Mouse (Mus musculus): ENCODE results near the gene Il25. TPM values are rescaled to one million over a fixed set of nuclear protein-coding genes. Genes with fewer than 3 reads are reported as not detected.

The Il25 gene
- total and polyA plus RNA-seq, 3 experiments: not detected

GRCm38 (mm10) chr14:54956533-54956932 lies 24.0 kb downstream of the Il25 start:
- Histone ChIP-seq H3K4me3 (replicated peaks in 1 of 3; ENCODE audit: low read depth in 2 of 3, low read length in 2 of 3, poor library complexity in 1 of 3) (no peak overlapping the region), H3K27me3 (replicated peaks) (peaks cover 39% of the 10 kb centered on the region), H3K4me2 (ENCODE audit: insufficient read depth, low read depth, poor library complexity, severe bottlenecking) (no peak overlapping the region), H3K79me2 (replicated peaks; ENCODE audit: control insufficient read depth, extremely low read depth, insufficient read depth, poor library complexity, severe bottlenecking) (no peaks in the 10 kb centered on the region), H3K36me3 (replicated peaks in 1 of 2; ENCODE audit: control insufficient read depth in 1 of 2, insufficient read depth in 1 of 2, low read length in 1 of 2) (no peaks in the 10 kb centered on the region), H3K4me1 (ENCODE audit: control insufficient read depth in 1 of 2, insufficient read depth in 2 of 2) (peaks cover 9 to 24% of the 10 kb centered on the region in 2 experiments), H3K9ac (ENCODE audit: insufficient read depth, low read depth) (no peak overlapping the region), H3K27ac (ENCODE audit: insufficient read depth, low read depth) (no peak overlapping the region), H3K9me3 (replicated peaks; ENCODE audit: low read length) (no peaks in the 10 kb centered on the region)
- DNase-seq (ENCODE audit: extremely low read depth): no peak
- TF ChIP-seq MAX (IDR thresholded peaks at IDR 0.05; ENCODE audit: low read length) (no peak), MAFK (IDR thresholded peaks at IDR 0.05; ENCODE audit: insufficient replicate concordance, low read length) (no peak)
- dilution Hi-C loops (cut with MboI; ENCODE audit: extremely low pct_ligation_motif_present, extremely low pct_unique_long_range_greater_than_20kb, low sequenced_read_pairs): no loop called here
- in situ Hi-C loops (cut with MboI; ENCODE audit: low pct_ligation_motif_present, low pct_unique_long_range_greater_than_20kb, low sequenced_read_pairs): no loop called here

GRCm38 (mm10) chr14:54958503-54958902 lies 26.0 kb downstream of the Il25 start:
- TF ChIP-seq ZMIZ1 (IDR thresholded peaks at IDR 0.05; ENCODE audit: low read depth, low read length): no peak
- no peak for TF ChIP-seq CHD2 (IDR thresholded peaks at IDR 0.05; ENCODE audit: low read length)
- no peak for TF ChIP-seq NELFE (IDR thresholded peaks at IDR 0.05; ENCODE audit: low read depth, low read length)
- no peak for TF ChIP-seq MYC (IDR thresholded peaks at IDR 0.05; ENCODE audit: low read depth, low read length)
- no peak for TF ChIP-seq JUND (conservative IDR thresholded peaks at IDR 0.05; ENCODE audit: low read depth, low read length)
- TF ChIP-seq UBTF (IDR thresholded peaks at IDR 0.05; ENCODE audit: low read depth, low read length): no peak
- no peak for TF ChIP-seq MEF2A (IDR thresholded peaks at IDR 0.05; ENCODE audit: borderline replicate concordance, low read depth, low read length)
- TF ChIP-seq ELF1 (IDR thresholded peaks at IDR 0.05; ENCODE audit: low read depth, low read length): no peak
- no peak for TF ChIP-seq RAD21 (IDR thresholded peaks at IDR 0.05; ENCODE audit: low read depth, low read length)
- no peak for TF ChIP-seq TBP (conservative IDR thresholded peaks at IDR 0.05; ENCODE audit: low read depth, low read length)
- no peak for TF ChIP-seq USF1 (IDR thresholded peaks at IDR 0.05; ENCODE audit: low read depth, low read length)
- Histone ChIP-seq H3K27me3 (replicated peaks) (peaks cover 32% of the 10 kb centered on the region), H3K36me3 (replicated peaks in 1 of 2; ENCODE audit: control insufficient read depth in 1 of 2, insufficient read depth in 1 of 2, low read length in 1 of 2) (no peaks in the 10 kb centered on the region), H3K4me3 (replicated peaks in 1 of 3; ENCODE audit: low read depth in 2 of 3, low read length in 2 of 3, poor library complexity in 1 of 3) (no peak overlapping the region), H3K4me1 (ENCODE audit: control insufficient read depth in 1 of 2, insufficient read depth in 2 of 2) (peaks cover 9 to 24% of the 10 kb centered on the region in 2 experiments), H3K27ac (ENCODE audit: insufficient read depth, low read depth) (no peak overlapping the region), H3K9me3 (replicated peaks; ENCODE audit: low read length) (no peaks in the 10 kb centered on the region), H3K9ac (ENCODE audit: insufficient read depth, low read depth) (no peak overlapping the region), H3K79me2 (replicated peaks; ENCODE audit: control insufficient read depth, extremely low read depth, insufficient read depth, poor library complexity, severe bottlenecking) (no peaks in the 10 kb centered on the region), H3K4me2 (ENCODE audit: insufficient read depth, low read depth, poor library complexity, severe bottlenecking) (no peak overlapping the region)
- DNase-seq (ENCODE audit: extremely low read depth): no peak
- dilution Hi-C loops (cut with MboI; ENCODE audit: extremely low pct_ligation_motif_present, extremely low pct_unique_long_range_greater_than_20kb, low sequenced_read_pairs) (no loop called here), in situ Hi-C loops (cut with MboI; ENCODE audit: low pct_ligation_motif_present, low pct_unique_long_range_greater_than_20kb, low sequenced_read_pairs) (no loop called here)

- Histone ChIP-seq H3K9me3 (replicated peaks; ENCODE audit: low read length) (no peaks in the 10 kb centered on the region), H3K9ac (ENCODE audit: insufficient read depth, low read depth) (no peak overlapping the region), H3K36me3 (replicated peaks in 1 of 2; ENCODE audit: control insufficient read depth in 1 of 2, insufficient read depth in 1 of 2, low read length in 1 of 2) (no peaks in the 10 kb centered on the region), H3K4me3 (replicated peaks in 1 of 3; ENCODE audit: low read depth in 2 of 3, low read length in 2 of 3, poor library complexity in 1 of 3) (no peak overlapping the region), H3K4me1 (ENCODE audit: control insufficient read depth in 1 of 2, insufficient read depth in 2 of 2) (peaks cover 9 to 24% of the 10 kb centered on the region in 2 experiments), H3K27me3 (replicated peaks) (peaks cover 34% of the 10 kb centered on the region), H3K4me2 (ENCODE audit: insufficient read depth, low read depth, poor library complexity, severe bottlenecking) (no peak overlapping the region), H3K79me2 (replicated peaks; ENCODE audit: control insufficient read depth, extremely low read depth, insufficient read depth, poor library complexity, severe bottlenecking) (no peaks in the 10 kb centered on the region), H3K27ac (ENCODE audit: insufficient read depth, low read depth) (no peak overlapping the region)
- in situ Hi-C loops (cut with MboI; ENCODE audit: low pct_ligation_motif_present, low pct_unique_long_range_greater_than_20kb, low sequenced_read_pairs): no loop called here
- TF ChIP-seq ELF1 (IDR thresholded peaks at IDR 0.05; ENCODE audit: low read depth, low read length): no peak
- TF ChIP-seq SMC3 (IDR thresholded peaks at IDR 0.05; ENCODE audit: low read depth, low read length): no peak
- no peak for TF ChIP-seq PAX5 (IDR thresholded peaks at IDR 0.05; ENCODE audit: low read length)
- TF ChIP-seq NELFE (IDR thresholded peaks at IDR 0.05; ENCODE audit: low read depth, low read length): no peak
- no peak for TF ChIP-seq ZNF384 (IDR thresholded peaks at IDR 0.05; ENCODE audit: low read depth, low read length)
- TF ChIP-seq TCF12 (IDR thresholded peaks at IDR 0.05; ENCODE audit: low read depth, low read length): no peak
- no peak for TF ChIP-seq CHD2 (IDR thresholded peaks at IDR 0.05; ENCODE audit: low read length)
- no peak for TF ChIP-seq POLR2AphosphoS2 (IDR thresholded peaks at IDR 0.05; ENCODE audit: low read depth, low read length)
- TF ChIP-seq IRF4 (IDR thresholded peaks at IDR 0.05; ENCODE audit: low read depth, low read length): no peak
- TF ChIP-seq POLR2A (IDR thresholded peaks at IDR 0.05; ENCODE audit: low read depth, low read length): no peak
- no peak for TF ChIP-seq KAT2A (IDR thresholded peaks at IDR 0.05; ENCODE audit: insufficient replicate concordance, low read length)
- no peak for TF ChIP-seq MAFK (IDR thresholded peaks at IDR 0.05; ENCODE audit: insufficient replicate concordance, low read length)
- no peak for TF ChIP-seq MYC (IDR thresholded peaks at IDR 0.05; ENCODE audit: low read depth, low read length)
- TF ChIP-seq JUN (IDR thresholded peaks at IDR 0.05; ENCODE audit: insufficient read depth, low read depth, low read length): no peak
- TF ChIP-seq SIN3A (IDR thresholded peaks at IDR 0.05; ENCODE audit: low read length): no peak
- no peak for TF ChIP-seq ZKSCAN1 (IDR thresholded peaks at IDR 0.05; ENCODE audit: borderline replicate concordance, low read depth, low read length)
- dilution Hi-C loops (cut with MboI; ENCODE audit: extremely low pct_ligation_motif_present, extremely low pct_unique_long_range_greater_than_20kb, low sequenced_read_pairs): no loop called here
- DNase-seq (ENCODE audit: extremely low read depth): no peak
Measured at GRCm38 (mm10) chr14:54959197-54959596, 26.7 kb downstream of the Il25 start.

All from CH12.LX (cell line).